Mouse (Mus musculus) testis, postnatal 14 days (tissue): ENCODE measurements around the gene Pla2g15.

Experiments used
- DNase-seq: peaks from one replicate; pipeline ENCODE4 v3.0.0; 2021; ENCODE audit warnings: low spot score

Pla2g15 gene

GRCm38 (mm10) chr8:106135672-106136071 is 14.5 kb upstream of the Pla2g15 start:
- DNase-seq = no peak

DNA sequence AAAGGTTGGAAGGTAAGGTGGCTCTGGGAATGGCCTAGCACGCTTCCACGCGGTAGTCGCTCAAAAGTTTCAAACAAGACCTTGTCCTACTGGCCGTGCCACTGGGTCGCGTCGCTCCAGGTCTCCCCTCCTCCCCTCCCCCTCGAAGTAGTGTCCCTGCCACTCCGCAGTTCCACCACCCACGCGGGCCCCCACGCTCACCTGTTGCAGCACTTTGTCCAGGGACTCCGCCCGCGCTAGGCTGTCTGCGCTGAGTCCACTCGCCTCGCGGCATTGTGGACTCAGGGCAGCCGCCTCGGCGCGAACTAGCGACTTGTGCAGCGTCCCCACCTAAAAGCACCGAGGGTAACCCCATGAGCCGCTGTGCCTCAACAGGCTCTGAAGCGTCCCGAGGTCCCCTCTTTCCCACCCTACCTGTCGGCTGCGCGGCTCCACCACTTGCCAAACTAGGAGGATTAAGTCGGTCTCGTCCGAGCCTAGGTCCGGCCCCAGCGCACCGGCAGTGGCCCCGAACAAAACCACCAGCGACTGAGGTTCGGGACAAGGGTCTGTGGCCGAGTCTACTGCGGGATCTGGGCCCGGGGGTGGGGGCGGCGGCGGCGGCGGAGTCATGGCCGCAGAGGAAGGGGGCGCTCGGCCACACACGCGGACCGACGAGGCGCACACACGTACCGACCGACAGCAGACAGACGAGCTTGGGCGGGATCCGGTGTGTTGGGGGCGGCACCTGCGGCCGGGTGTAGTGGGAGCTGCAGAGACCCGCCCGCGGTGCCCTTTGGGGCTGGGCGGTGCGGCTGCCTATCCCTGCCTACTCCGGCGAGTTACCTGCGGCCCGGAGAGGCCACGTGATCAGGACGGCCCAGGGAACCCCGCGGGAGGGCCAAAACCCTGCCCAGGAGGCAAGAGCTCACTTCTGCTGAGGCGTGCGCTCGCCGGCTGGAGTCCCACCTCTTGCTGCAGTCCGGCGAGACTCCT is 13.8 kb upstream of the Pla2g15 start, which contains the start of gene Esrp2:
Esrp2 (minus strand) TSS at position 819 of the 975 bp plus-strand sequence.
- peak; percentile 54 for DNase-seq

GRCm38 (mm10) chr8:106137218-106137905 is 12.8 kb upstream of the Pla2g15 start:
- no peak for DNase-seq

DNA sequence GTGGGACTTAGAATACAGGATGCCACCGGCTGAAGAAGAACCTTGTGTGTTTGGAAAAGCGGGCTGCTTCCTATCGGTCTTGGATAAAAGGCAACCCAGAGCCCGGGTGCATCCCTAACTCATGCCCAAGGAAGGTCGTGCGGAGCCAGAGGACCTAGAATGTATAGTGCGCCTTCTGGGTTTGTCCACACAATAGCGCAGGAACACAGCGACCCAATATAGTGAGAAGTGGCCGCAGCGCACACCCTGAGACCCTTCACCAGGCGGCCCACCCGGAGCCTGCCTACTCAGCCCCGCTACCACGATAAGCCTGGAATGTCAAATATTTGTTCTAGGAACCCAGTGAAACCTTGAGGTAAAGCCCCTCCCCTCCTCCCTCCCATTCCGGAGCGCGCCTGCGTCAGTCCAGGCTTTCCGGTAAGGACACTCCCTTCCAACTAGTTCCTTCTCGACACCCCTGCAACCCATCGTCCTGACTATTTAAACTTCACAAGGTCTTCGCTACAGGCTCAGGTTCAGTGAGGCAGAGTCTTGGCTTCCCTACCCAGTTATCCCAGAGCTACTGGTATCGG is 12.2 kb upstream of the Pla2g15 start:
- peak; percentile 70 for DNase-seq

DNA sequence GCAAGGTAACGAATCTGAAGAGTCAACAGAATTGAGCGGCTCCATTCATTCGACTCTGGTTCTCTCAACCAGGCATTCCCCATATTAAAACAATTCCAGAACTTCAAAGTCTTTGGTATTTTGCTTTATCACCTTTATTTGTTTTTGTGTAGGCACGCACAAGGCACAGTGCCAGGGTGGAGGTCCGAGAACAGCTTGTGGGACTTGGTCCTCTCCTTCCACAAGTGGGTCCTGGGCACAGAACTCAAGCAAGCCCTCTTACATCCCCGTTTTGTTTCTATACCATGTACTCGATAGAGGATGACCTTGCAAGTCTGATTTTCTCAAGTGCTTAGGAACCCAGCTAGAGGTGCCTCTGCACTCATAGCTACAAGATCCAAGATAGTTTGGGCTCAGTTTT is 11.6 kb upstream of the Pla2g15 start:
- DNase-seq = no peak

GRCm38 (mm10) chr8:106140191-106140590 is 10.0 kb upstream of the Pla2g15 start:
- DNase-seq = no peak

DNA sequence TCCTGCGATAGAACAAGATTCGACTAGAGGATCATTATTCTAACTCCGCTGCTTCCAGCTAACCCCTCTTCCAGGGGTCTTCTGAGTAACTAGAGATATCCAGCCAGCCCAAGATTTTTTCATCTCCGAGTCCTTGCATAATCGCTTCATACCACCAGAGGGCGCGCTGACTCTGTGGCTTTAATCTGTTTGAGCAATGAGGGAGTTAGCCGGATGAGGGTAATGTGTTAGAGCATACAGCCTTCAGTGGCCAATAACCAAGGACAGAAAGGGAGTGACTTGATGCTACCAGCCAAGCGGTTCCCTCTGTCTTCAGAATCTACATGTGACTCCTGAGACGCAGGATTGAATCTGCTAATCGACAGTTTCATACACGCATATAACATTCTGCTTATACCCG is 9.4 kb upstream of the Pla2g15 start:
- DNase-seq = peak; percentile 59

DNA sequence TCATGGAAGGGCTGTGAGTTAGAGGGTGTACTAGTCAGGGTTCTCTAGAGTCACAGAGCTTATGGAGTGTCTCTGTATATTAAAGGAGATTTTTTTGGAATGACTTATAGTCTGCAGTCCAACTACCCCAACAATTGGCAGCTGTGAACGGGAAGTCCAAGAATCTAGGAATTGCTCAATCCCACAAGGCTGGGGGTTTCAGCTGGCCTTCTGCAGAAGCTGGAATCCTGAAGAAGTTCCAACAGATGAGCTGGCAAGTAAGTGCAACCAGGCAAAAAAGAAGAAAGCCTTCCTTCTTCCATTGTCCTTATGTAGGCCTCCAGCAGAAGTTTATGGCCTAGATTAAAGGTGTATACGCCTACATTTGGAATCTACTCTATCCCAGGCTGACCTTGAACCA is 4.9 kb upstream of the Pla2g15 start:
- DNase-seq = no peak

DNA sequence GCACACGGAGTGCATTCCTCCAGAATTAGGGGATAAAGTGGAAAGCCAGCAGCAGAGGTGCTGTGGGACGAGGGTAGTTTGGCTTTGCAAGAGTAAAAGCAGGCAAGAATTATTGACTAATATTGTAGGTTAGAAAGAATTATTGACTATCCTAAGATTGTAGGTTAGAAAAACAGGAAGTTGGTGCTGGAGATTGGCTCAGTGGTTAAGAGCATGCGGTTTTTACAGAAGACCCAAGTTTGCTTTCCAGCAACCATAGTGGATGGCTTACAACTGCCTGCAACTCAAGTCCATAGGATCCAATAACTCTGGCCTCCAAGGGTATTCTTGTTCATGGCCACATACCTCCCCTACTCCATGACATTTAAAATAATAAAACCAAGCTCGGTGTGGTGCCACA is 4.2 kb upstream of the Pla2g15 start:
- no peak for DNase-seq

GRCm38 (mm10) chr8:106147868-106148565 is 2.2 kb upstream of the Pla2g15 start:
- peak; percentile 65 for DNase-seq

- DNase-seq = no peak
These were observed 1.2 kb upstream of the Pla2g15 start for GRCm38 (mm10) chr8:106149025-106149424.

DNA sequence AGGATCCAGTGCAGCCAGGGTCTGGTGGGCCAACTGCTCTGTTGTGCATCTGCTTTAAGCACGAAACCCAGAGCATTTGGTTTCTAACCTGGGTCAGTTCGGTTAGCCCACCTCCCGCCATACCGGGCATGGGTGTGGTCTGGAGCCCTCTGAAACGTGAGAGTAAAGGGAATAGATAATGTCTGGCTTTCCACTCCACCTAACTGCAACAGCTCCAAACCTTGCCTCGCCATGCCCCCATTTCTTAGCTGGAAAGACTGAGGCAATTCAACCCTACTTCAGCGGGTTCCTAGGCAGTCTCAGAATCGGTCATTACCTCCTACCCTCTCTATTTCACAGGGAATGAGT is 428 bp downstream of the Pla2g15 start:
- no peak for DNase-seq

GRCm38 (mm10) chr8:106151041-106151440 is 842 bp downstream of the Pla2g15 start:
- DNase-seq = no peak

GRCm38 (mm10) chr8:106152876-106153275 is 2.7 kb downstream of the Pla2g15 start:
- DNase-seq = no peak

DNA sequence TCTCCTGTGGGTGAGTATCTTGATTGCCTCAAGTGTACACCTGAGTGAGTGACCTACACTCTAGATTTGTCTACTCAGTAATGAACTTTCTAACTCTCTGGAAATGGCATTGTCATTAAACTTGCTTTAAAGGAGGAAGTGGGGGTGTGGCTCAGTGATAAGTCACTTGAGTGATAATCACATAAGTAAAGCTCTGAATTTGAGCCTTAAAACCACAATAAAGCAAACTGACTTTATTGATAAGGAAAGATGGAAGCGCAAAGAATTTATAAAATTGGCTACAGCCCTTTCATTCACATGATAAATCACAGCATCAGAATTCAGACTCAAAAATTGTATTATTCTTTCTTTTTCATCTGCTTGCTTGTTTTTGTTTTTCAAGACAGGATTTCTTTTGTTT is 7.2 kb downstream of the Pla2g15 start:
- no peak for DNase-seq

- no peak for DNase-seq
These were observed 8.2 kb downstream of the Pla2g15 start for GRCm38 (mm10) chr8:106158381-106158780.

- DNase-seq = no peak
These were observed 9.7 kb downstream of the Pla2g15 start for GRCm38 (mm10) chr8:106159876-106160275.

- no peak for DNase-seq
These were observed 13.1 kb downstream of the Pla2g15 start for GRCm38 (mm10) chr8:106163251-106163650.

GRCm38 (mm10) chr8:106165460-106165859 is 15.3 kb downstream of the Pla2g15 start:
- DNase-seq = peak; percentile 62

DNA sequence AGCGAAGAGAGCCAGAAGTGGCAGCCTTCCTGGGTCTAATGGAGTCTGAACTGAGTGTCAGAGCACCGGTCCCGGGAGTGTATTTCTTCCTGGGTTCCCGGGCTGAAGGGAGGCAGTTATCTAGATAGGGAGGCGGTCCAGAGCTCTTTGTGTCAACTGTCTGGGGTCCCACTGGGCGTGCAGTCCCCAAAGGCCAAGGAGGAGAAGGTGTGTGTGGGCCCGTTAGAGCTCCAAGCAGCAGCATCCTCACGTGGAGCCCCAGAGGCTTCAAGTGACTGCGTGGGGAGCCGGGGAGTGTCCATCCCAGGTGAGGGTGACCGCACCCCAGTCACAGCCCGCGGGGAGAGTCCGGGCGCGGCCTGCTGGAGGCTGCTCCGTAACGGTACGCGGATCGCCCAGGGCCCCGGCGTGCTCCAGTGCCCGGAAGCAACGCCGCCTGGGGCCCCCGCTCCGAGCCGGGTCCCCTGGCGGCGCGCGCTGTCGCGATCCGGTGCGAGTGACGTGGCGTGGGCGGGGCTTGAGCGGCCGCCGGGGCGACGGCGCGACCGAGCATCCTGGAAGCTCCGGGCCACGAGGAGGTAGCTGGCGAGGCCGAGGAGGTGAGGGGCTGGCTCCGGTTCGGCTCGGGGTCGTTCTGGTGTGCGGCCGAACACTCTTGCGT is 18.3 kb downstream of the Pla2g15 start, which contains the start of gene Slc7a6:
Slc7a6 (plus strand) TSS at position 502 of the 661 bp plus-strand sequence.
- peak; percentile 85 for DNase-seq
